Mouse (Mus musculus) embryonic fibroblast, embryonic 13.5 days (primary cell): ENCODE results near the gene Phb2.

ENCODE experiments used
- CTCF ChIP-seq: IDR thresholded peaks from 2 replicates; pipeline ENCODE4 v1.5.1; 2011; ENCODE audit warnings: mild to moderate bottlenecking, control low read depth, low read length, moderate library complexity, borderline replicate concordance; ENCODE audit not compliant: insufficient read depth
- POLR2A ChIP-seq: IDR thresholded peaks from 2 replicates; pipeline ENCODE4 v1.6.1; 2011; ENCODE audit warnings: low read depth, mild to moderate bottlenecking, control low read depth, low read length, moderate library complexity

DNA sequence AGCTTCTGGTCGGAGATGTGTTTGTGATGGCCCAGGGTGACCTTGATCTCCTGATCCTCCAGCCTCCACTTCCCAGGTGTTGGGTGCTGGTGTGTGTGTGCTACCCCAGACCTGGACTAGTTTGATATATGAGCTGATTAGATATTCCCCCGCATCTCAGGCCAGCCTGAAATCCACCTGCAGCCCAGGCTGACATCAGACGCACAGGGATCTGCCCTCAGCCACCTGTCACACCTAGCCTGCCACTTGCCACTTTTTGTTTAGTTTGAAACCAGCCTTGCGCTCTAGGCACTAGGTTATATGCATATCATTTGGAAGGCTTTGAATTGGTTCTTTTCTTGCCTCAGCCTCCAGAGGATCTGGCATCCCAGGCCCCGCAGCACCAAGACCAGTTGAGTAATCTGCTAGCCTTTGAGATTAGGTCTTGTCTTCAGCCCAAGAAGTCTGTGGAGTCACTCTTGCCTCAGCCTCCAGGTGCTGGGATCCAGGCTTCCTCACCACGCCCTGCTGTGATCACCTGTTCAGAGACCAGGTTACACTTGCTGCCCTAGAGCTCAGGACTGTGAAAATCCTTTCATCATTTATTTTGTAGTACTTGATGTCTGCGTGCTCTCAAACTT lies 41.7 kb upstream of the Phb2 start:
- TF ChIP-seq POLR2A (no peak), CTCF (no peak)
